Mouse (Mus musculus) spleen, adult 2 months (tissue): ENCODE data around the gene Fkbp9. TPM values are rescaled to one million over a fixed set of nuclear protein-coding genes. Genes with fewer than 3 reads are reported as not detected.

Source experiments
- DNase-seq, 2 experiments: peaks; one replicate each; pipeline versions ENCODE4 v3.0.0 to v3.0.0-alpha.2; 2012 to 2021; ENCODE audit warnings: low spot score in 2 of 2, low read depth in 1 of 2
- H3K27ac ChIP-seq: fragments of 200-500 bp; 2 replicates; pipeline ENCODE4 v1.5.1; 2012; ENCODE audit warnings: low read length, inconsistent platforms; ENCODE audit not compliant: insufficient read depth
- H3K27me3 ChIP-seq: fragments of 200-500 bp; 2 replicates; pipeline ENCODE4 v1.6.1; 2012; ENCODE audit warnings: mild to moderate bottlenecking, moderate library complexity, low read length, inconsistent platforms; ENCODE audit not compliant: control insufficient read depth, insufficient read depth
- H3K36me3 ChIP-seq: fragments of 200-500 bp; 2 replicates; pipeline ENCODE4 v1.6.1; 2012; ENCODE audit warnings: mild to moderate bottlenecking, low read length, inconsistent platforms; ENCODE audit not compliant: control insufficient read depth, insufficient read depth
- H3K4me1 ChIP-seq: fragments of 200-500 bp; 2 replicates; pipeline ENCODE4 v1.6.1; 2011; ENCODE audit warnings: inconsistent platforms; ENCODE audit not compliant: control insufficient read depth, insufficient read depth, insufficient read length
- H3K4me3 ChIP-seq: fragments of 200-500 bp; 2 replicates; pipeline ENCODE4 v1.5.1; 2011; ENCODE audit warnings: mild to moderate bottlenecking, inconsistent platforms; ENCODE audit not compliant: insufficient read depth, insufficient read length; ENCODE audit errors: extremely low read depth
- CTCF ChIP-seq: fragments of 200-500 bp; IDR thresholded peaks from 2 replicates; pipeline ENCODE4 v1.5.1; 2011; ENCODE audit warnings: mild to moderate bottlenecking, inconsistent platforms; ENCODE audit not compliant: insufficient read depth, insufficient read length, insufficient replicate concordance; ENCODE audit errors: extremely low read depth
- POLR2A ChIP-seq: fragments of 200-500 bp; IDR thresholded peaks from 2 replicates; pipeline ENCODE4 v1.6.1; 2011; ENCODE audit warnings: low read depth, low read length, inconsistent platforms
- WGBS: fragments of 180-500 bp; shearing (Covaris S2); methylation state at CpG from one replicate; pipeline ENCODE4 v1.1.7; 2018; 5-methylcytosine and 5-hydroxymethylcytosine counted together
- polyA plus RNA-seq: library from polyadenylated mRNA; depleted of rRNA; stranded (reverse); fragments of >200 nt; gene quantifications from 2 replicates; pipeline ENCODE4 v1.2.3, GENCODE M21; 2012

Gene Fkbp9
- polyA plus RNA-seq, 1 experiment = 6.7 TPM

- peaks cover 12% of the 10 kb centered on the region for H3K36me3 ChIP-seq
- no peak overlapping the region for H3K27ac ChIP-seq
- no peak overlapping the region for H3K4me3 ChIP-seq
- TF ChIP-seq CTCF (no peak), POLR2A (no peak)
- no peaks in the 10 kb centered on the region for H3K4me1 ChIP-seq
- DNase-seq = no peak
- H3K27me3 ChIP-seq = no peaks in the 10 kb centered on the region
- 21% methylated on average over 1 of the region's 1 CpGs for WGBS
Observed at GRCm38 (mm10) chr6:56879352-56879955, 47.6 kb downstream of the Fkbp9 start.

- no peaks in the 10 kb centered on the region for H3K4me1 ChIP-seq
- WGBS = 97% methylated on average over 6 of the region's 6 CpGs
- no peak overlapping the region for H3K4me3 ChIP-seq
- no peak overlapping the region for H3K27ac ChIP-seq
- peaks cover 38% of the 10 kb centered on the region for H3K36me3 ChIP-seq
- no peaks in the 10 kb centered on the region for H3K27me3 ChIP-seq
- no peak for TF ChIP-seq POLR2A
- no peak for TF ChIP-seq CTCF
- no peak for DNase-seq
Observed at GRCm38 (mm10) chr6:56888561-56888960, 56.7 kb downstream of the Fkbp9 start.

DNA sequence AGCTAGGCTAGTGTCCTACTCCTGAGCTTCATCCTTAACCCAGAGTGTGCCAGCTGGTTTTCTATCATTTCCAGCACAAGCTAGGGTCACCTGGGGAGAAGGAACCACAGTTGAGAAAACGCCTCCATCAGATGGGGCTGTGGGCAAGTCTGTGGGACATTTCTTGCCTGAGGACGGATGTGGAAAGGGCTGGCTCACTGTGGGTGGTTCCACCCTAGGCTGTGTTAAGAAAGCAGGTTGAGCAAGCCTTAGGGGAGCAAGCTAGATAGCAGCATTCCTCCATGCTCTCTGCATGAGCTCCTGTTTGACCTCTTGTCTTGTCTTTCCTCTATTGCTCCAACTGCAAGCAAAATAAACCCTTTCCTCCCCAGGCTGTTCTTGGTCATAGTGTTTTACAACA is 58.9 kb downstream of the Fkbp9 start:
- no peak for DNase-seq
- Histone ChIP-seq H3K4me3 (no peak overlapping the region), H3K27ac (no peak overlapping the region), H3K36me3 (peaks cover 30% of the 10 kb centered on the region), H3K4me1 (no peaks in the 10 kb centered on the region), H3K27me3 (no peaks in the 10 kb centered on the region)
- 89% methylated on average over 2 of the region's 2 CpGs for WGBS
- no peak for TF ChIP-seq POLR2A
- TF ChIP-seq CTCF = no peak

DNA sequence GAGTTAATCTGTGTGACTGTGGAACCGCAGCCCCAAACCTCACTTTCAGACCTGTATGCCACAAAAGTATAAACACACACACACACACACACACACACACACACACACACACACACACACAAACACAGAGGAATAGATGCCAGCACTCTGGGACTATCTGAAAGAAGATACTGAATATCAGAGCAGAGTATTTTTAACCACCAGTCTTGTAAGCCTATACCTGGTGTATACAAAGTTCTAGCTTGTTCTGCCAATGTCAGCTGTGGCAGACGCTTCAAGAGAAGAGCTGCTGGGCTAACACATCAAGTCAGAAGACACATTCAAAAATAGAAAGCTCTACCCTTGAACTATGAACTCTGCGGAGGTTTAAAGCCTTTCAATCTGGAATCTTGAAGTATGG is 67.7 kb downstream of the Fkbp9 start:
- Histone ChIP-seq H3K36me3 (peaks cover 2% of the 10 kb centered on the region; the same call in 1 of the 2 replicates), H3K4me1 (no peaks in the 10 kb centered on the region), H3K27me3 (no peaks in the 10 kb centered on the region), H3K27ac (no peak overlapping the region), H3K4me3 (no peak overlapping the region)
- DNase-seq = no peak
- whole genome bisulfite sequencing = 64% methylated on average over 3 of the region's 3 CpGs
- TF ChIP-seq POLR2A = no peak
- TF ChIP-seq CTCF = no peak

DNA sequence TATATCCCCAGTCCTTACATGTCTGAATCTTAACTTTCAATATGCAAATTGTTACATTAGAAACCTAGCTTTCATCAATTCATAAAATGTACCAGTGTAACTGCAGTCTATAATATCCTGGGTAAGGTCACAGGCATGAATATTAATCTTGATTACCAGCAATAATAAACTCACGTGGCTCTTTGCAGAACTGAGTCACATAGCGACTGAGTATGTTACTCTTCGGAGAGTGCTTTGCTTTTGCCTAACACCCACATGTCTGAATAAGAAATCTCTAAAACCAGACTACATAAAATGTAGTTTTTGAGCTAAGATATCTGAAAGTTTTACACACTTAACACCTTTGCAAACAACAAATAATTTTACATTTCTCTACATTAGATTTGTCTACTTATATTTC is 69.5 kb downstream of the Fkbp9 start:
- Histone ChIP-seq H3K36me3 (peaks cover 2% of the 10 kb centered on the region; the same call in 1 of the 2 replicates), H3K4me3 (peak overlapping the region; percentile 33; the same call in 1 of the 2 replicates), H3K4me1 (no peaks in the 10 kb centered on the region), H3K27ac (no peak overlapping the region), H3K27me3 (no peaks in the 10 kb centered on the region)
- WGBS = 31% methylated on average over 3 of the region's 3 CpGs
- DNase-seq = no peak
- TF ChIP-seq POLR2A = no peak
- TF ChIP-seq CTCF = no peak

DNA sequence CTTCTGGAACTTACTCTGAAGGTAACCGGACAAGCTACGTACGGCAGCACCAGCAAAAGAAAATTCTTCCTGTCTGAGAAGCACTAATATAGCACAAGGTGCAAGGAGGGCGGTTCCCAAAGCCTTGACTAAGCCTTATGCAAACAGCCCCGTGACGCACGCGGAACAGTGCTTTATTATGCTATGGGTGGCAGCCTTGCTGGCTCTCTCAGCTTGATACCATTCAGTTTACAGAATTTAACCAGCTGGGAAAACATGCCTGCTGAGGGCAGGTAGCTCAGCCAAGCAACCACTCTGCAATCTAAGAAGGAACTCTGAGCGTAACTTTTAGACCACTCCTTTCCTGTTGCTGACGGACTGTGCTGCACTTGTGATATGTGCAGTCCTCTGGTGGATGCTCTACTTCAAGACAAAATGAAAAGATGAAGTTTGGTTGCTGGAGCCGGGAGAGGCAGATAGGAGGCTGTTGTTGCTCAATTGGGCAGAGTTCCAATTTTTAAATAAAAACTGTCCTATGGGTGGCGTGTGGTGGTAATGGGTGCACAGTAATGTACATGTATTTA is 70.0 kb downstream of the Fkbp9 start:
- Histone ChIP-seq H3K36me3 (peaks cover 2% of the 10 kb centered on the region; the same call in 1 of the 2 replicates), H3K27ac (peak overlapping the region; percentile 84), H3K4me3 (peak overlapping the region; percentile 54), H3K4me1 (no peaks in the 10 kb centered on the region), H3K27me3 (no peaks in the 10 kb centered on the region)
- TF ChIP-seq POLR2A (peak; percentile 85), CTCF (no peak)
- peak; percentile 70 to 76 for DNase-seq
- 7% methylated on average over 12 of the region's 12 CpGs for WGBS
